Mouse (Mus musculus): ENCODE results near the gene Evpl.

GRCm38 (mm10) chr11:116265352-116265751 is 27.5 kb upstream of the Evpl start:
- no peak for TF ChIP-seq CTCF (conservative IDR thresholded peaks at IDR 0.05; ENCODE audit: low read length)
- TF ChIP-seq POU5F1 (IDR thresholded peaks at IDR 0.05; ENCODE audit: borderline replicate concordance, low read length): no peak
- no peak for TF ChIP-seq NANOG (IDR thresholded peaks at IDR 0.05; ENCODE audit: borderline replicate concordance, low read length)

Measured in E14TG2a.4 (cell line).